Mouse (Mus musculus): ENCODE results near the gene Cacng5. TPM values are rescaled to one million over a fixed set of nuclear protein-coding genes. Genes with fewer than 3 reads are reported as not detected.

Gene Cacng5
- total RNA-seq (2023): not detected

DNA sequence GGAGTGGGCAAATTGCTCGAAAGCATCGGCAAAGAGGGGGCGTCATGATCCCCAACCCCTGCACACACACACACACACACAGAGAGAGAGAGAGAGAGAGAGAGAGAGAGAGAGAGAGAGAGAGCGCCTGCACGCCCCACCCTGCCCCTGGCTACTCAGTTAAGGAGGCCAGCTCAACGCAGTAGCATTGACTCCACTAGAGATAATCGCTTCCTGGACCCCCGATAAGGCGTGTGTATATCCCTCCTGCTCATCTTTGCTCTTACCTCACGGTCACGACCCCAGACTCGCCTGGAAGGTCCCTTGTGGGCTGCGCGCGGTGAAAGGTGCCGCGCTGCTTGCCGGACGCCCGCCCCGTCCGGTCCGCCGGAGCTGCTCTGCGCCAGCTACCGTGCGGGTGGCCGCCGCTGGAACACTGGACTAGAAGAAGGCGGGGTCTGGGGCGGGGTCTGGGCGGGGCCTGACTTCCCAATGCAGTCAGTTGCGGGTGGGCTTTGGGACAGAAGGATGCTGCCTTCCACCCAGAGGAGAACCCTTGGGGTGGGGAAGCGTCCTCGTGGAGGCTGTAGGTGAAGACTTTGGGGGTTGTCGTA, at the start of gene Cacng5:
Cacng5 (minus strand) TSS at position 422 of the 593 bp plus-strand sequence.

Other genes starting within 250 kb of the Cacng5 start
- not detected for gene Cacng1, start 198.5 kb downstream of the Cacng5 start, total RNA-seq (2023)
- gene Cacng4, start 120.5 kb downstream of the Cacng5 start, total RNA-seq (2023): 0.56 TPM